Mouse (Mus musculus): ENCODE measurements at regions not wholly inside any gene's neighbourhood (a gene's known extent, or its start where the extent isn't known, plus 50 kb on each side); places are given as distances from the start of the nearest gene placed in this dataset.

GRCm38 (mm10) chr6:118285246-118285645, 87.7 kb upstream of the Ret start:
- no peak for DNase-seq

DNA sequence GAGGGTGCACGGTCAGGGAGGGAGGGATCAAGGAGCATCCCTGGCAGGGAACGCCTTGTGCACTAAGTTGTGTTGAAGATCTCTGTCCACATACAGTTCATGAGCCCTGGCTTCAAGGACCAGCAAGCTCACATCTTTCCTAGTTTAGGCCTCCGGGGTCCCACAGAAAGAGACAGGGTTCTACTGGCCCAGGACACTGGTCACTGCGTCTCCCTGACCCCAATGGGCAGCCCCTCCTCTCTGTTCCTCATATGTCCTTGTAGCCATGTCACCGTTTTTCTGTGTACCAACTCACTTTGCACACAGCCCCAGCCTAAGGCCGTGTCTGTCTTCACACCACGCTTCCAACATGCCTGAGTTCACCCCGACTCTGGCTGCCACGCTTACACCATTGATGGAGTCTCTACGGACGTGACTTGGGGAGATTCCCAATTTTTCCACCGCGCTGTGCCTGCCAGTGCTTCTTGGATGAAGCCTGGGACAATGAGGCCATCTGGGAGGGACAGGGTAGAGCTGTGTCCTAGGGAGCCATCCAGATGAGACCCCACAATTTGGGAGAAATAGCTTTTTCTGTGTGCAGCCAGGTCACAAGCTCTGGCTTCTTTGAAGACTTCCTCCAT, 86.5 kb upstream of the Ret start:
- DNase-seq = no peak

DNA sequence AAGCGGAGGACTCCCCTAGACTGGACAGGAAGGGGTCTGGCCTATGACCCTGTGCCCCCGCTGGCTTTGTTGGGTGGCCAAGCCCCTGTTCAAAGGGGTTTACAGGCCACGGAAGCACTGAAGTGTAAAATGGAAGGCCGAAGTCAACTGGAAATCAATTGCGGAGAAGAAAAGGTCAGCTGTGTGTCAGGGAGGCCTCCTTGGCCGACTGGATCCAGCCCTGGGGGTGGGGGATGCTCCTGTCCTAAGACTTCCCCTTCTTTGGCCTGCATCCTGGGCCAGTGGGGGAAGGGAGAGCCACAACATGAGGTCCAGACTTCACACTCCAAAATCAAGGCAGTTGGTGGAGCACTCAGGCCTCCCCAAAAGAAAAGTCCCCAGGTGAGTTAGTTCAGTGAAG, 66.4 kb upstream of the Ret start:
- DNase-seq = no peak

DNA sequence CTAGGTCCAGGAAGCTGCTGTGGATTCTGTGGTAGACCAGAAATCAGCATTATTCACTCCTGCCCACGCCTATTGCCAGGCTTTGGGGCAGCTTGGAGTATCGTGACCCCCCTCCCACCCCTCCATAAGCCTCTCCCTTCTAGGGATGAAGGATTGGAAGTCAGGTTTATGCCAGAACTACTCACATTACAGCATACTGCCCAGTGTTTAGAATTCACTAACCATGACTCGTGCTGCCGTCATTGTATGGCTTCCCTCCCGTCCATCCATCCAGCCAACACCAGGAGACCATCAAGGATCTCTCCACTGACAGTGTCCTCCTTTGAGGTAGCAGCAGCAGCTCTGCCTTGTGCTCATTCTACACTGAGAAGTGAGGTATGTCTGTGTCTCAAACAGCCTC, 62.4 kb upstream of the Ret start:
- no peak for DNase-seq

- no peak for DNase-seq
Measured at GRCm38 (mm10) chr6:118254871-118255270, 57.4 kb upstream of the Ret start.

GRCm38 (mm10) chr6:118252711-118253110, 55.2 kb upstream of the Ret start:
- peak; percentile 81 for DNase-seq

- DNase-seq = no peak
Measured at GRCm38 (mm10) chr6:118251131-118251530, 53.6 kb upstream of the Ret start.

DNA sequence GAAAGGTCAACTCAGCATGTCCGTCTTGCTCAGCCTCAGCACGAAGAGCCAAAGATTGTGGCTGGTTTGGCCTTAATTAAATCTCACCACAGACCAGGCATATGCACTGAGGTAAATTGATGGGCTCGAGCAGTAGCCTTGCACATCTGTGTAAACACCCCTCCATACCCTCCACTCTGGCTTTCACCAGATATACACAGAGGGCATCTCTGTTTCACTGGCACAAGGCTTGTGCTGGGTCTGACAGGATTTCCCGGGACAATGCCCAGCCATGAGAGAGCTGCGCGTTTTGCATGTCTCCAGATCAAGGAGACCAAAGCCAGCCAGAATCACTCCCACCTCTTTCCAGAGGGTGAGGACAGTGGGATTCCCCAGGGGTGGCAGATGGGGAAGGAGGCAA, 52.5 kb upstream of the Ret start:
- no peak for DNase-seq

Data from gastrocnemius, postnatal 25 days (tissue).